Mouse (Mus musculus) lung, postnatal 0 days (tissue): ENCODE data around the gene Fstl3.

Experiments
- CTCF ChIP-seq: IDR thresholded peaks from 2 replicates; pipeline ENCODE4 v1.5.1; 2016; ENCODE audit warnings: antibody characterized with exemption, mild to moderate bottlenecking
- EP300 ChIP-seq: IDR thresholded peaks from 2 replicates; pipeline ENCODE4 v1.6.1; 2016; ENCODE audit warnings: antibody characterized with exemption, mild to moderate bottlenecking, control low read depth

- no peak for TF ChIP-seq CTCF
- no peak for TF ChIP-seq EP300
Measured at GRCm38 (mm10) chr10:79815671-79816494, 38.8 kb downstream of the Fstl3 start.
